Mouse (Mus musculus) lung, postnatal 0 days (tissue): ENCODE measurements around the gene Nup107.

Experiments used
- CTCF ChIP-seq: IDR thresholded peaks from 2 replicates; pipeline ENCODE4 v1.5.1; 2016; ENCODE audit warnings: antibody characterized with exemption, mild to moderate bottlenecking
- EP300 ChIP-seq: IDR thresholded peaks from 2 replicates; pipeline ENCODE4 v1.6.1; 2016; ENCODE audit warnings: antibody characterized with exemption, mild to moderate bottlenecking, control low read depth

GRCm38 (mm10) chr10:117710604-117711141 is 81.8 kb downstream of the Nup107 start, which contains the start of gene Mdm2:
- TF ChIP-seq CTCF = peak; percentile 82
- TF ChIP-seq EP300 = 0 out of 2 replicates have a peak, but pooled peaks have one; percentile 23
